Mouse (Mus musculus) macrophage (primary cell): ENCODE measurements around the gene Cxcl5. TPM values are rescaled to one million over a fixed set of nuclear protein-coding genes. Genes with fewer than 3 reads are reported as not detected.
"Not testable (repeated sequence)": the region's sequence is repeated elsewhere in the genome, so short reads cannot be mapped to it uniquely, and the experiment has no call there.

Source experiments
- H3K27ac ChIP-seq: fragments of 350-480 bp; formaldehyde crosslinking; 2 replicates; pipeline ENCODE4 v1.9.0; 2021
- H3K36me3 ChIP-seq: fragments of 350-480 bp; formaldehyde crosslinking; 2 replicates; pipeline ENCODE4 v1.9.0; 2021; ENCODE audit errors: inconsistent target
- H3K4me3 ChIP-seq: fragments of 350-480 bp; formaldehyde crosslinking; 2 replicates; pipeline ENCODE4 v1.9.0; 2021; ENCODE audit errors: inconsistent target
- H3K79me2 ChIP-seq: fragments of 350-480 bp; formaldehyde crosslinking; 2 replicates; pipeline ENCODE4 v1.9.0; 2021; ENCODE audit errors: inconsistent target
- WGBS: methylation state at CpG from one replicate; pipeline ENCODE4 v1.1.7; 2026; ENCODE audit warnings: inconsistent platforms; ENCODE audit not compliant: missing documents; 5-methylcytosine and 5-hydroxymethylcytosine counted together
- polyA plus RNA-seq: library from polyadenylated mRNA; stranded (reverse); fragments of 250-400 nt; gene quantifications from 3 replicates; pipeline ENCODE4 v1.2.4, GENCODE M21; 2018; ENCODE audit warnings: inconsistent platforms

Gene Cxcl5
- polyA plus RNA-seq, 1 experiment from 2014 or later = 0.11 TPM

DNA sequence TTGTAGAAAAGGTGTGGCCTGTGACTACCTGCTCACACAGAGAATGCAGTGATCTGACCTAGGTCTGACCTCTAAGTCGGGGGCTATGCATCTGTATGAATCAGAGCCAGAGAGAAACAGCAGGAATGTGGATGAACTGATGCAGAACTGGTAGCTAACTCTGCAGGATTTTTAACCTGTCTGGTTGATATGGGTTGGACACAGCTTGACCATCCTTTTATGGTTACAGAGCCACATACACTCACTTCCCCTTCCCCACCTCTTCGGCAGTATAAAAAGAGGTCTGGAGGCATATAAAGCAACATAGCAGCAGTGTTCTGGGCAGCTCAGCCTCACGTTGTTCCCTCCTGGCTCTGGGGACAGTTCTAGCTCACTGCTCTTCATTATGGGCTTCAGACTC, 9.1 kb downstream of the Cxcl5 start, which contains the start of gene Ppbp:
TSS of gene Ppbp (plus strand) at position 301 of the 400 bp plus-strand sequence.
- H3K4me3 ChIP-seq = no peak within 1 kb of the TSS
- H3K36me3 ChIP-seq = no peaks in the 10 kb centered on the region
- peaks cover 8% of the 10 kb centered on the region; the same call in 1 of the 2 replicates for H3K79me2 ChIP-seq
- WGBS = 45% methylated on average over 3 of the region's 3 CpGs
- no peak within 1 kb of the TSS for H3K27ac ChIP-seq

DNA sequence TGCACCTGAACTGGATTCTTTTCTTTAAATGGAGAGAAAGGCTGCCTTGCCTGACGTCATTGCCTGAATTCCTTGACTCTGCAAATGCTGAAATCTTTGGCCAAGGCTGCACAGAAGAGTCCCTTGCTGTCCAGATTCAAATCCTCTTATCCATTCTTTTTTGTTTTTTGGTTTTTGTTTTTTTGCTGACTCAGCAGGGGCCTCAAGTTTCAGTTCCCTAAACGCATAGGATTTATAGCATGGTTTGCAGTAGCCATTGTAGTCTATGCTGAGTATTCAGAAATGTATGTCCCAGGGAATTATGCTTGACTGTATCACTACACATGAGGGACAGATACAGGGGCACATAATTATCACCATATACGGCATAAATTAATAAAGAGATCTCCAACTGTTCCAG, 12.2 kb downstream of the Cxcl5 start:
- peaks cover 10% of the 10 kb centered on the region; the same call in 1 of the 2 replicates for H3K79me2 ChIP-seq
- H3K36me3 ChIP-seq = no peaks in the 10 kb centered on the region
- H3K4me3 ChIP-seq = peak overlapping the region; percentile 57
- WGBS = 16% methylated on average over 3 of the region's 3 CpGs
- H3K27ac ChIP-seq = peak overlapping the region; percentile 99

- H3K4me3 ChIP-seq = peak within 1 kb of the TSS; percentile 57
- peaks cover 10% of the 10 kb centered on the region; the same call in 1 of the 2 replicates for H3K79me2 ChIP-seq
- 4% methylated on average over 16 of the region's 16 CpGs for WGBS
- no peaks in the 10 kb centered on the region for H3K36me3 ChIP-seq
- H3K27ac ChIP-seq = peak within 1 kb of the TSS; percentile 99
Observed at GRCm38 (mm10) chr5:90771880-90772653, 12.9 kb downstream of the Cxcl5 start, which contains the start of gene Pf4. Gene Pf4, plus strand, starts transcription at chr5:90772435.

DNA sequence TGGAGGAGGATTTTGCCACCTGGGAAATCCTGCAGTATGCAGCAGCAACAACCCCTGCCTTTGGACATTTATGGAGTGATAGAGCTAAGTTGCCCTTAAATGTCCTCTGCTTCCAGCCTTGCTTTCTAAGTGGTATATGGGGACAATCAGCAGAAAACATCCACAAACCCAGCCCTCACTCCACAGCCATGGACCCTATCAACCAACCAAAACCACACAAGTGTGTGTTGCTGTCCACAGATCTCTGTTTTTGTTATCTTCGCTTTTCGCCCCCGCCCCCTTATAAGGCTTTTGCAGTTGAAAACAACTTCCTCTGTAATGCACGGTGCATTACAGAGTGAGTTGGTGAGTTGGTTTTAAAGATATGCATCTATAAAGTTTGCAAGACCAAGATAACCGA, 16.4 kb downstream of the Cxcl5 start:
- WGBS = 42% methylated on average over 2 of the region's 5 CpGs
- peaks cover 10% of the 10 kb centered on the region; the same call in 1 of the 2 replicates for H3K79me2 ChIP-seq
- no peak overlapping the region for H3K4me3 ChIP-seq
- no peak overlapping the region for H3K27ac ChIP-seq
- no peaks in the 10 kb centered on the region for H3K36me3 ChIP-seq

DNA sequence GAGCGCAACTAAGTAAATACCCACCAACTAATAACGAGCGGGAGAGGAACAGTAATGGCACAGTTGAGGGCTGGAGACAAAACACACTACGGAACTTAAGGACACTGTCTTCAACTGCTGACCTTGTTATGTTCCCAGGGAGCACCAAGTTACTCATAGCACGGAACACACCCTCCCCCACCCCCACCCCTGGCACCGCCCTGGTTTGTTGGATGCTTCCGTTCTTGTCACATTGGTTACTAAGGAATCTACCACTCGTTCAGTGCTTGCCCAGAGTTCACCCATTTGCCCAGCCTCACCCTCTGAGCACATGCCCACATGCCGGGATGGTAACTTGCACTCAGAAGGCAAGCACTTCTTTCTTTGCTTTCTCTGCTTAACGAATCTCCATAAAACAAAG, 18.5 kb downstream of the Cxcl5 start:
- no peak overlapping the region for H3K4me3 ChIP-seq
- H3K36me3 ChIP-seq = no peaks in the 10 kb centered on the region
- 93% methylated on average over 10 of the region's 10 CpGs for WGBS
- no peak overlapping the region for H3K27ac ChIP-seq
- peaks cover 9% of the 10 kb centered on the region; the same call in 1 of the 2 replicates for H3K79me2 ChIP-seq

DNA sequence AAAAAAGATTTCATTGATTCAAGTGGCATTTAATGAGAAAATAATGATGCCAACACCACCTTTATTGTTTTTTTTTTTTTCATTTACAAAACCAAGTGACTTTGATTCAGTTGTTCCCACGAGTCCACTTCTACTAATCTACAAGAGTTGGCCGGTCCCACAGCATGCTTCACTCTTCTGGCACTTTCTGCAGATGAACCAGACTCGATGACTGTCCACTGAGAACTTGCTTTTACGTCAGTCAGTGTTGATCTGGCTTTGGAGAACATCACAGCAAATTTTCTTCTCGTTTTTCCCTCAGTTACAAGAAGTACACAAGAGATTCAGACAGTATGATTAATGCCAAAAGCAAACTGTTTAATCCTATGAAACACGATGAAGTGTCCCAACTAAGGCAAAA, 19.7 kb downstream of the Cxcl5 start:
- 93% methylated on average over 6 of the region's 6 CpGs for WGBS

DNA sequence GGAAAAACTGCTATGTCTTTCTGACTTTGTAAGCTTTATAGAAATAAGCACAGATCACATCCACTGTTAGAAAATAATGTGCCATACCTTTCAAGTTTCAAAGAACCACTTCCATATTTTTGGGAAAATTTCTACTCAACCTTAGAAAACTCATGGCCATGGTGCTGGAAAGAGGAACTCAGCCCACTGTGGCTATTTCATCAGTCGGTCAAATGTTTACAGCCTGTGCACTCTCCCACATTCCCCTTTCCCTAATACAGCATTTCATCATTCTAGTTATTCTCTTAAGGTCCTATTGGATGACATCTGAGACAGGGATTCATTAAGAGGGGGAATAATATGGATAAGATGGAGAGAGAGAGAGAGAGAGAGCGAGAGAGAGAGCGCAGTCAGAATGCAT, 24.5 kb downstream of the Cxcl5 start:
- WGBS = 66% methylated on average over 3 of the region's 3 CpGs
- H3K79me2 ChIP-seq = no peaks in the 10 kb centered on the region
- H3K36me3 ChIP-seq = no peaks in the 10 kb centered on the region
- no peak overlapping the region for H3K4me3 ChIP-seq
- no peak overlapping the region for H3K27ac ChIP-seq

More for the DNA sequence above, 19.7 kb downstream of the Cxcl5 start:
- no peaks in the 10 kb centered on the region for H3K36me3 ChIP-seq
- no peaks in the 10 kb centered on the region for H3K79me2 ChIP-seq
- H3K4me3 ChIP-seq = no peak overlapping the region
- no peak overlapping the region for H3K27ac ChIP-seq

DNA sequence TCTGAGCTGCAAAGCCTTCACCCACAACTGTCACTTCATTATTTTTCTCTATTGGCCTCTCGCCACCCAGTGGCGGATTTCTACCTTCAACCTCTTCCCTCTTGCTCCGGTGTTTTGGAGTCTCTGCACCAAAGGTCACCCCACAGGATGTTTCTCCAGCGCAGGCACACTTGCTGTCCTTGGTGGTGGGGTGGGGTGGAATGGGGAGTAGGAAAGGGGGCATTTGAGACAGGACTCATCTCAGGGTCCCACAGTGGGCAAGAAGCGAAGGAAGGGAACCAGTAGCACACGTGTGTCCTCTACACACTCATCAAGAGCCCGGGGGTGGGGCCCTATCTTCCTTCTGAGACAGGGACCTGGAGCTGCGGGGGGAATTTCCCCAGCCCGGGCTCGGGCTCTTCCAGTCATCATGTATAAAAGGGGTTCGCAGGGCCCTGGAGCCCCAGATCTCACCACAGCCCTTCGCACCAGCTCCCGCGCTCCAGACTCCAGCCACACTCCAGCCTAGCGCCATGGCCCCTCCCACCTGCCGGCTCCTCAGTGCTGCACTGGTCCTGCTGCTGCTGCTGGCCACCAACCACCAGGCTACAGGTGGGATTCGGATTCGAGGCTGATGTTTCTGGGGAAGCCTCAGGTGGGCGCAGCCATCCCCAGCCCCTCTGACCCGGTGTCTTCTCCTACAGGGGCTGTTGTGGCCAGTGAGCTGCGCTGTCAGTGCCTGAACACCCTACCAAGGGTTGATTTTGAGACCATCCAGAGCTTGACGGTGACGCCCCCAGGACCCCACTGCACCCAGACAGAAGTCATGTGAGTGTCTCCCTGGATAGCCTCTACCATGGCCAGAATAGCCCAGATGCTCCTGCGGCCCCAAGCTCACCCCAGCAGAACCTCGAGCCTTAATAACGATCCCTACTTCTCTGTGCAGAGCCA, 26.8 kb downstream of the Cxcl5 start, which contains the start of gene Cxcl3:
TSS of gene Cxcl3 (plus strand) at position 445 of the 930 bp plus-strand sequence.
- H3K79me2 ChIP-seq = no peaks in the 10 kb centered on the region
- H3K27ac ChIP-seq = no peak within 1 kb of the TSS
- H3K36me3 ChIP-seq = no peaks in the 10 kb centered on the region
- 40% methylated on average over 24 of the region's 26 CpGs for WGBS
- no peak within 1 kb of the TSS for H3K4me3 ChIP-seq

DNA sequence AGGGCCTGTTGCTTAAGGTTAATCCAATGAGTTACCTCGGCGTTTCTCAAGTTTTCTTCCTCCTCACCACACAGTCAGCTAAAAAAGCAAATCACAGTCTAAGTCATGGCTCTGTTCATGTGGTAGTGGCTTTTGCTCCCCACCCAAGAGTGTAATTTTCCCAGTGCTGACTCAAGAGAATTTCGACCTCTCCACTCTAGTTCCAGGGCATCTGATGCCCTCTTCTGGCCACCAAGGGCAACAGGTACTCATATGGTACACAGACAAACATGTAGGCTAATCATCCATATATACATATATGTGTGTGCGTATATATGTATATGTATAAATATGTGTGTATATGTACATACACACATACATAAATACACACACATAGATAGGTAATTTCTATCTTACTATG, 29.0 kb downstream of the Cxcl5 start:
- H3K36me3 ChIP-seq = no peaks in the 10 kb centered on the region
- WGBS = 77% methylated on average over 4 of the region's 4 CpGs
- no peaks in the 10 kb centered on the region for H3K79me2 ChIP-seq
- no peak overlapping the region for H3K4me3 ChIP-seq
- no peak overlapping the region for H3K27ac ChIP-seq

GRCm38 (mm10) chr5:90789306-90790073, 30.3 kb downstream of the Cxcl5 start:
- WGBS = 19% methylated on average over 11 of the region's 11 CpGs
- H3K36me3 ChIP-seq = no peaks in the 10 kb centered on the region
- no peak overlapping the region for H3K27ac ChIP-seq
- H3K79me2 ChIP-seq = no peaks in the 10 kb centered on the region
- H3K4me3 ChIP-seq = no peak overlapping the region

DNA sequence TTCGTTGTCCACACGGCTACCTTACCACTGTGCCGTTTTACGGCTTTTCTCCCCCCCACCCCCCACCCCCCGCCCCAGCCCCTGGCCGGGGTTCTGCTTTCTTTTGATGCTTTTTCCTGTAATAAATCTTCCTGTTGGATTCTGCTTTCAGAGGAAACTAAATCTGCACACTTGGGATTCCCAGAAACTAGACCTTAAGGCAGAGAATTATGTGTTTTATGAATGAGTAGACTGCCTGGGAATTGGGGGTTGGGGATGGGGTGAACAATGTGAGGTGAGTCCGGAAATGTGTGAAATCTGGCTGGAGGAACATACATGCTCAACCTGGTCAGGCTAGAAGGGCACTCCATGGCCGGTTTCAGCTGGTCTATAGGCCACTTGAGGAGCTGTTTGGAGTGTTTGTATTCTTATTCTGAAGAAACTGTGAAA, 30.9 kb downstream of the Cxcl5 start:
- WGBS = 17% methylated on average over 6 of the region's 8 CpGs
- Histone ChIP-seq H3K27ac (no peak overlapping the region), H3K36me3 (no peaks in the 10 kb centered on the region), H3K79me2 (no peaks in the 10 kb centered on the region), H3K4me3 (no peak overlapping the region)

- WGBS = 86% methylated on average over 5 of the region's 5 CpGs
- H3K79me2 ChIP-seq = no peaks in the 10 kb centered on the region
- H3K4me3 ChIP-seq = no peak within 1 kb of the TSS
- no peak within 1 kb of the TSS for H3K27ac ChIP-seq
- no peaks in the 10 kb centered on the region for H3K36me3 ChIP-seq
Observed at GRCm38 (mm10) chr5:90794195-90794625, 35.0 kb downstream of the Cxcl5 start, which contains the start of gene Cxcl15. Gene Cxcl15, plus strand, starts transcription at chr5:90794534.

DNA sequence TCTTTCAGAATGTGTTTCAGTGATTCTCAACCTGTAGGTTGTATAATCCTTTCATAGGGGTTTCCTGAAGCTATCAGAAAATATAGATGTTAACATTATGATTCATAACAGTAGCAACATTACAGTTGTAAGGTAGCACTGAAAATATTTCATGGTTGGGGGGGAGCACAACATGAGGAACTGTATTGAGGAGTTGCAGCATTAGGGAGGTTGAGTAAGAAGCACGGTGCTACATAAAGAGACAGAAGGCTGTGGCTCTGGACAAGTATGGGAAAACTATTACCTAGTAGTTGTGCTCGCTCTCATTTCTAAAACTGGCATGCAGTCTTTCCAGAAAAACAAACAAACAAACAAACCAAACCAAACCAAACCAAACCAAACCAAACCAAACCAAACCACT, 36.2 kb downstream of the Cxcl5 start:
- H3K79me2 ChIP-seq, H3K4me3 ChIP-seq, H3K27ac ChIP-seq, H3K36me3 ChIP-seq: not testable (repeated sequence)
- 78% methylated on average over 2 of the region's 2 CpGs for WGBS

DNA sequence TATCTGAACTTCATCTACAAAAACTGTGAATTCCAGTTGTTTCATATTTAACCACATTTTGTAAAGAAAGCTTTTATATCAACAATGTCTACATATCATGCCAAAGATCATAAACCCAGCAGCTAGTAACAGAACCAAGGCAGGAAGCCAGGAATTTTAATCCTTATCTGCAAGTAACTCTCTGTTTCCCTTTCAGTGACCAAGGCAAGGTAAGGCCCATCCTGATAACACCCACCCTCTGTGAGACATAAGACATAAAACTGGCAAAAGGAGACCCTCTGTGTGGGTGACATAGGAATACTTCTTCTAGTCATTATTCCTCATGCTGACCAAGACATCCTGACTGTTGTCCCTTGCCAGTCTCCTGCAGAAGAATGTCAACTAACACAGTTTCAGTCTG, 45.4 kb downstream of the Cxcl5 start:
- Histone ChIP-seq H3K27ac (no peak overlapping the region), H3K36me3 (no peaks in the 10 kb centered on the region), H3K4me3 (no peak overlapping the region), H3K79me2 (no peaks in the 10 kb centered on the region)
